Mouse (Mus musculus) stomach, postnatal 0 days (tissue): Measurements from ENCODE around the gene Smarca2. TPM values are rescaled to one million over a fixed set of nuclear protein-coding genes. Genes with fewer than 3 reads are reported as not detected.

ENCODE experiments used
- ATAC-seq: fragments of 200-750 bp; cut with Nextera tagmentation; 2 replicates; pipeline ENCODE4 v1.8.0; 2017; ENCODE audit not compliant: low FRiP score, low TSS enrichment
- DNase-seq: peaks from one replicate; pipeline ENCODE4 v3.0.0-alpha.2; 2016; ENCODE audit warnings: low spot score
- H3K27ac ChIP-seq: fragments of 300-500 bp; sonication (generic); replicated peaks from 2 replicates; pipeline ENCODE4 v1.5.1; 2014; ENCODE audit warnings: mild to moderate bottlenecking, control low read depth
- H3K27me3 ChIP-seq: fragments of 300-500 bp; sonication (generic); 2 replicates; pipeline ENCODE4 v1.6.1; 2014; ENCODE audit warnings: low read length; ENCODE audit not compliant: control insufficient read depth, insufficient read depth
- H3K36me3 ChIP-seq: fragments of 300-500 bp; sonication (generic); 2 replicates; pipeline ENCODE4 v1.6.1; 2014; ENCODE audit warnings: low read length, mixed read lengths; ENCODE audit not compliant: control insufficient read depth, insufficient read depth
- H3K4me1 ChIP-seq: fragments of 300-500 bp; sonication (generic); replicated peaks from 2 replicates; pipeline ENCODE4 v1.6.1; 2014; ENCODE audit warnings: antibody characterized with exemption; ENCODE audit not compliant: control insufficient read depth, insufficient read depth
- H3K4me2 ChIP-seq: fragments of 300-500 bp; sonication (generic); replicated peaks from 2 replicates; pipeline ENCODE4 v1.6.1; 2014; ENCODE audit warnings: low read depth, mild to moderate bottlenecking, control low read depth, moderate library complexity
- H3K4me3 ChIP-seq: fragments of 300-500 bp; sonication (generic); 2 replicates; pipeline ENCODE4 v1.5.1; 2014; ENCODE audit warnings: low read depth, low read length, control low read depth
- H3K9ac ChIP-seq: fragments of 300-500 bp; sonication (generic); 2 replicates; pipeline ENCODE4 v1.6.1; 2014; ENCODE audit warnings: mild to moderate bottlenecking, low read length, control low read depth, mixed read lengths
- H3K9me3 ChIP-seq: fragments of 300-500 bp; sonication (generic); 2 replicates; pipeline ENCODE4 v1.6.1; 2016; ENCODE audit warnings: low read length; ENCODE audit not compliant: control insufficient read depth
- CTCF ChIP-seq: IDR thresholded peaks from 2 replicates; pipeline ENCODE4 v1.5.1; 2016; ENCODE audit warnings: antibody characterized with exemption, low read depth, mild to moderate bottlenecking, moderate library complexity
- EP300 ChIP-seq: optimal IDR thresholded peaks from 2 replicates; pipeline ENCODE3; 2016; ENCODE audit warnings: antibody characterized with exemption
- WGBS: fragments of 180-500 bp; shearing (Covaris S2); extraction: QIAGEN DNeasy Blood & Tissue Kit; methylation state at CpG from one replicate; pipeline ENCODE4 v1.1.7; 2014; 5-methylcytosine and 5-hydroxymethylcytosine counted together
- polyA plus RNA-seq: library from polyadenylated mRNA; unstranded; fragments of >200 nt; fragmentation: Nextera tagmentation; extraction: Ambion mirVana; gene quantifications from 2 replicates; pipeline ENCODE4 v1.2.1, GENCODE M21; 2015

Smarca2 gene
- polyA plus RNA-seq, 1 experiment from 2014 or later, result 21.3 TPM

GRCm38 (mm10) chr19:26781209-26781608 is 176.4 kb downstream of the Smarca2 start:
- Histone ChIP-seq H3K27me3 (no peaks in the 10 kb centered on the region), H3K9ac (no peak overlapping the region), H3K36me3 (peaks cover 11% of the 10 kb centered on the region; the same call in 1 of the 2 replicates), H3K9me3 (no peaks in the 10 kb centered on the region), H3K27ac (no peak overlapping the region), H3K4me3 (no peak overlapping the region), H3K4me1 (no peaks in the 10 kb centered on the region), H3K4me2 (no peak overlapping the region)
- 94% methylated on average over 2 of the region's 2 CpGs for WGBS
- DNase-seq, result no peak
- TF ChIP-seq CTCF (no peak), EP300 (no peak)
- no peak for ATAC-seq

- no peaks in the 10 kb centered on the region for H3K27me3 ChIP-seq
- WGBS, result 81% methylated on average over 5 of the region's 5 CpGs
- no peaks in the 10 kb centered on the region for H3K4me1 ChIP-seq
- TF ChIP-seq EP300 (no peak), CTCF (no peak)
- no peak overlapping the region for H3K4me2 ChIP-seq
- H3K27ac ChIP-seq, result no peak overlapping the region
- H3K36me3 ChIP-seq, result no peaks in the 10 kb centered on the region
- no peaks in the 10 kb centered on the region for H3K9me3 ChIP-seq
- ATAC-seq (no peak), DNase-seq (no peak)
- no peak overlapping the region for H3K4me3 ChIP-seq
- no peak overlapping the region for H3K9ac ChIP-seq
Measured at GRCm38 (mm10) chr19:26788446-26788845, 183.6 kb downstream of the Smarca2 start.

- no peaks in the 10 kb centered on the region for H3K27me3 ChIP-seq
- ATAC-seq (no peak), DNase-seq (no peak)
- H3K27ac ChIP-seq, result no peak overlapping the region
- no peaks in the 10 kb centered on the region for H3K9me3 ChIP-seq
- no peak overlapping the region for H3K4me2 ChIP-seq
- 78% methylated on average over 5 of the region's 5 CpGs for WGBS
- no peak overlapping the region for H3K9ac ChIP-seq
- no peak overlapping the region for H3K4me3 ChIP-seq
- no peaks in the 10 kb centered on the region for H3K4me1 ChIP-seq
- no peaks in the 10 kb centered on the region for H3K36me3 ChIP-seq
- TF ChIP-seq CTCF (no peak), EP300 (no peak)
Measured at GRCm38 (mm10) chr19:26790386-26791346, 185.8 kb downstream of the Smarca2 start.

- Histone ChIP-seq H3K9me3 (no peaks in the 10 kb centered on the region), H3K4me2 (no peak overlapping the region), H3K9ac (no peak overlapping the region), H3K36me3 (no peaks in the 10 kb centered on the region), H3K4me1 (no peaks in the 10 kb centered on the region), H3K27ac (no peak overlapping the region), H3K4me3 (no peak overlapping the region), H3K27me3 (no peaks in the 10 kb centered on the region)
- 65% methylated on average over 1 of the region's 3 CpGs for WGBS
- DNase-seq (no peak), ATAC-seq (no peak)
- TF ChIP-seq CTCF (no peak), EP300 (no peak)
Measured at GRCm38 (mm10) chr19:26794315-26794714, 189.5 kb downstream of the Smarca2 start.

GRCm38 (mm10) chr19:26796006-26796405 is 191.2 kb downstream of the Smarca2 start:
- DNase-seq (no peak), ATAC-seq (no peak)
- Histone ChIP-seq H3K36me3 (no peaks in the 10 kb centered on the region), H3K27ac (no peak overlapping the region), H3K4me3 (no peak overlapping the region), H3K4me1 (no peaks in the 10 kb centered on the region), H3K9ac (no peak overlapping the region), H3K4me2 (no peak overlapping the region), H3K9me3 (no peaks in the 10 kb centered on the region), H3K27me3 (no peaks in the 10 kb centered on the region)
- WGBS, result 72% methylated on average over 4 of the region's 4 CpGs
- TF ChIP-seq CTCF (no peak), EP300 (no peak)

- ATAC-seq, result no peak
- 57% methylated on average over 4 of the region's 4 CpGs for WGBS
- no peak overlapping the region for H3K4me2 ChIP-seq
- H3K4me3 ChIP-seq, result no peak overlapping the region
- H3K9me3 ChIP-seq, result no peaks in the 10 kb centered on the region
- DNase-seq, result no peak
- no peak for TF ChIP-seq EP300
- TF ChIP-seq CTCF, result no peak
- H3K36me3 ChIP-seq, result no peaks in the 10 kb centered on the region
- H3K27me3 ChIP-seq, result no peaks in the 10 kb centered on the region
- no peaks in the 10 kb centered on the region for H3K4me1 ChIP-seq
- H3K9ac ChIP-seq, result no peak overlapping the region
- H3K27ac ChIP-seq, result no peak overlapping the region
Measured at GRCm38 (mm10) chr19:26804401-26804800, 199.6 kb downstream of the Smarca2 start.
